Mouse (Mus musculus): ENCODE results near the gene Calm2. TPM values are rescaled to one million over a fixed set of nuclear protein-coding genes. Genes with fewer than 3 reads are reported as not detected.

The Calm2 gene
- total RNA-seq, 4 experiments from 2014 or later: 1,941 to 2,151 (median 2,040) TPM

- peak; percentile 60 to 70 for DNase-seq (ENCODE audit: low spot score in 2 of 2)
Observed at GRCm38 (mm10) chr17:87459750-87460668, 13.3 kb upstream of the Calm2 start.

GRCm38 (mm10) chr17:87458911-87459749, 12.4 kb upstream of the Calm2 start:
- DNase-seq (ENCODE audit: low spot score in 2 of 2): no peak

GRCm38 (mm10) chr17:87457961-87458360, 11.2 kb upstream of the Calm2 start:
- DNase-seq (ENCODE audit: low spot score in 2 of 2): no peak

DNA sequence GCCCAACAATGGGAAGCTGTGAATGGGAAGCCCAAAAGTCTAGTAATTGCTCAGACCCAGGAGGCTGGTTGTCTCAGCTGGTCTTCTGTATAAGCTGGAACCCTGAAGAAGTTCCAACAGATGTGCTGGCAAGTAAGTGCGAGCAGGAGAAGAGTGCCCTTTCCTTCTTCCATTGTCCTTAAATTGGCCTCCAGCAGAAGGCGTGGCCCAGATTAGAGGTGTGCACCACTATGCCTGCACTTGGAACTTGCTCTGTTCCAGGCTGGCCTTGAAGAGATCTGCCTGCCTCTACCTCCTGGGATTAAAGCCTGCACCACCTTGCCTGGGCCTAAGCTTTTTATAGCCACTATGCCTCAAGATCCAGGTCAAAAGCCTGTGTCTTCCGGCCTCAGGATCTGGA, 7.4 kb upstream of the Calm2 start:
- no peak for DNase-seq (ENCODE audit: low spot score in 2 of 2)

DNA sequence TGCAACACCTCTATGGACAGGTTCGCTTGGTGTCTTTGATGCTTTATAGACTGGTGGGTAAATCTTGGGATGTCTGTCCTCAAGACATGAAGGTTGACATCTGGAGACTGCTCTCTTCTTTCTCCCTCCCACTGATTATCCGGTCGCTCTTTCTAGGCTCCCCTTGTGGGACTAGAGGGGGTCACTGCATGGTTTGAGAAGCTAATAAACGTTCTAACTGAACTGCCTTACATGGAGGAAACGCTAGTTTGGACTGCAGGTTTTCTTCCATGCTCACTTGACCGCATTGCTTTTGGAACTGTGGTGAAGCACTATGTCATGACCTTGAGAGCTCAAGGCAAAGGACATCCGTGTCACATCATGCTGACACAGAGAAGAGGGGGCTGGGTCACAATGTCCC, 6.6 kb upstream of the Calm2 start:
- no peak for DNase-seq (ENCODE audit: low spot score in 2 of 2)

DNA sequence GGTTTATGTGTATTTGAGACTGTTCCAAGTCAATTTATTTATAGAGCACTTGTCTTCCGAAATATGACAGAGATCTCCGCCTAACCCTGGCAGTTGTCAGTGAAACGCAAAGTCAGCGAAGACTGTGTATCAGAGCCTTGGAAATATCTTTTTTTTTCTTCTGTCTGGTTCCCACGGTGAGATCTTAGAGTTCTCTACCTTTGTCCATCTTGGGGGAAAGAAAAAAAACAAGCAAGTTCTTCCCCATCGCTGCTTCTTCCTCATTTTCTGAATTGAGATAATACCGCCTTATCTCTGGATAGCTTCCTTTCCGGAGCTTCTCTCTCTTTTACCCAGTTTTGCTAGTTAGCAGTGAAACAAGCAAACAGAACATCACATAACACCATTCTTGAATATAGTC, 2.1 kb upstream of the Calm2 start:
- no peak for DNase-seq (ENCODE audit: low spot score in 2 of 2)

GRCm38 (mm10) chr17:87448339-87448738, 1.6 kb upstream of the Calm2 start:
- DNase-seq (ENCODE audit: low spot score in 2 of 2): no peak

DNA sequence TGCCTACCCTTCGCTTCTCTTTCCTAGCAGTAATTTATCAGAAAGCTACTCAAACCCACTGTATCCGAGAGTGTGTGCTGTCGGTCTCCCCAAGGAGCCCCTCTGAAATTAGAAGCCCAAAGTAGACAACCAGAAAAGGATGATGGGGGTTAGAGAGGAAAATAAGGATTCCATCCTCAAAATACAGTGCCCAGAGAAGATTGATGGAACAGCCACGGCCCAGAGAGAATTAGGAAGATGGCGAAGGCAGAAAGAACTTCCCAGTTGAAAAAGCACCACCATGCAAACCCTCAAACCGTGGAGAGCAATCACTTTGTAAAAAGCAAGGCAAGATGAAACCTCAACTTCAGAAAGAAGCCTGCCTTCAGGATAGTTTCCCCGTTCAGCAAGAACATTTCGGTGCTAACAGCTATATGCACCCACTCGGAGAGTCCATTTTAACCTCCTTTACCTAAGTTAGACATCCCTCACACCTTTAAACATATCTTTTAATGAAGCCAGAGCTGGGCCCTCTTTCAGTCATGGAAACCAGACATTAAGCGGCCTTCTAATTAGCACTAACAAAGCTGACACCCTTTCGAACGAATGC, 971 bp upstream of the Calm2 start:
- no peak for DNase-seq (ENCODE audit: low spot score in 2 of 2)

GRCm38 (mm10) chr17:87445917-87446766, 593 bp downstream of the Calm2 start:
- peak in 1 of 2 experiments; percentile 68 for DNase-seq (ENCODE audit: low spot score in 2 of 2)

- no peak for DNase-seq (ENCODE audit: low spot score in 2 of 2)
Observed at GRCm38 (mm10) chr17:87445337-87445916, 1.3 kb downstream of the Calm2 start.

- no peak for DNase-seq (ENCODE audit: low spot score in 2 of 2)
Observed at GRCm38 (mm10) chr17:87444763-87445162, 2.0 kb downstream of the Calm2 start.

- DNase-seq (ENCODE audit: low spot score in 2 of 2): no peak
Observed at GRCm38 (mm10) chr17:87441537-87441936, 5.2 kb downstream of the Calm2 start.

DNA sequence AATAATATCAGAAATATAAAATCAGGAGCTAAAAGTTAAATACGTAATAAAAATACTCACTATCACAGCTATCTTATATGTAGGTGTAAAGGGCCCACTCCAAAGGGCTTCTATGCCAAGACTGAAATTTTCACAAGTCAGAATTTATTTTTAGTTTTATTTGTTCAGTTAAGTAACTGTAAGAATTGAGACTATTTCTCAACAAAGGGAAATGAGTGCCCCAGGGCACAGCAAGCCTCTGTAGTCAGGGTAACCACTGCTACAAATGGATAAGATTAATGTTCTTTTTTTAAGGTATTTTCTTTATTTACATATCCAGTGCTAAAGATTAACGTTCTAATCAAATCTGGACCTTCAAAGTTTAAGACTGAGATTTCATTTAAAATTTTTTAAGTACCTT, 7.3 kb downstream of the Calm2 start:
- no peak for DNase-seq (ENCODE audit: low spot score in 2 of 2)

DNA sequence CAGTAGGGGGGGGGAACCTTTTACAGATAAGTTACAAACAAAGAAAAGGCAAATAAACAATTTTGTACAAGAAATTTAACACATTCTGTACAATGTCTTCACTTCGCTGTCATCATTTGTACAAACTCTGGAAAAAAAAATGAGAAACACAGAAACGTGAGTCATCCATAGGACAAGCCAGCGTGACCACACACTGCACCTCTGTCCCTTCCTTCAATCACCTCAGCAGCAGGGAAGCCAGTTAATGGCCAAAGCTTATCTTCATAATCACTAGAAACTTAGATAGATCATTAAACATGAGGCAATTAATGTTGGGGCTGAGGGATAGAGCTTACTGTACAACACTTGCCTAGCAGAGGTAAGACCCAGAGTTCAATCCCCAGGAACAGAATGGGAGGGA, 12.8 kb downstream of the Calm2 start:
- no peak for DNase-seq (ENCODE audit: low spot score in 2 of 2)

- DNase-seq (ENCODE audit: low spot score in 2 of 2): no peak
Observed at GRCm38 (mm10) chr17:87432743-87433142, 14.0 kb downstream of the Calm2 start.

GRCm38 (mm10) chr17:87432314-87432713, 14.4 kb downstream of the Calm2 start:
- no peak for DNase-seq (ENCODE audit: low spot score in 2 of 2)

DNA sequence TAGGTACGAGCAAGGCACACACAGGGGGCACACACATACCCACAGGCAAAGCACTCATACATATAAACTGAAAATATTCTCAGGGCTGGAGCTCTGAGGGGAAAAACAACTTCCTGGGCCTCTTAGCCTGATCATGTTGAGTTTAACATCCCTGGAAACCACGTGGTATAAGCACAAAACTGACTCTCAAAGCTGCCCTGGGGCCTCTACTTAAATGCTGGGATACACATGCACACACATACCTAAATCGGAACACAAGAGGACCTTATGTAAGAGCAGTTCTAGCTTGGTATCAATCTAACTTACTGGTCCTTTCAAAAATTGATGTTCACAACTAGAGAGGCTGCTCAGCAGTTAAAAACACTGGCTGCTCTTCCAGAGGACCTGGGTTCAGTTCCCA, 17.3 kb downstream of the Calm2 start:
- DNase-seq (ENCODE audit: low spot score in 2 of 2): no peak

- DNase-seq (ENCODE audit: low spot score in 2 of 2): no peak
Observed at GRCm38 (mm10) chr17:87427511-87427910, 19.2 kb downstream of the Calm2 start, which contains the start of gene Stpg4. TSS of gene Stpg4 (minus strand) at chr17:87427741.

GRCm38 (mm10) chr17:87418082-87418481, 28.7 kb downstream of the Calm2 start:
- no peak for DNase-seq (ENCODE audit: low spot score in 2 of 2)

DNA sequence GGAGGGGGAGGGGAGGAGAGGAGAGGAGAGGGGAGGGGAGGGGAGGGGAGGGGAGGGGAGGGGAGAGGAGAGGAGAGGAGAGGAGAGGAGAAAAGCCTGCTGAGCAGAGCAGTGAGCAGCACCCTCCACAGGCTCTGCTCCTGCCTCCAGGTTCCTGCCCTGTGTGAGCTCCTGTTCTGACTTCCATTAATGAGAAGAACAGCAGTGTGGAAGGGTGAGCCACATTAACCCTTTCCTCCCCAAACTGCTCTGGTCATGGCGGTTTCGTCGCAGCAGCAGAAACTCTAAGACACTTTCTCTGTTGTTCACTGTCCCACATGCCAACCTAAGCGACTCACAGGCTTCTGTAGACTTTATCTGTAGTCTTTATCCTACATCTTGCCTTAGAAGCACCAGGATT, 40.1 kb downstream of the Calm2 start:
- DNase-seq (ENCODE audit: low spot score in 2 of 2): no peak

DNA sequence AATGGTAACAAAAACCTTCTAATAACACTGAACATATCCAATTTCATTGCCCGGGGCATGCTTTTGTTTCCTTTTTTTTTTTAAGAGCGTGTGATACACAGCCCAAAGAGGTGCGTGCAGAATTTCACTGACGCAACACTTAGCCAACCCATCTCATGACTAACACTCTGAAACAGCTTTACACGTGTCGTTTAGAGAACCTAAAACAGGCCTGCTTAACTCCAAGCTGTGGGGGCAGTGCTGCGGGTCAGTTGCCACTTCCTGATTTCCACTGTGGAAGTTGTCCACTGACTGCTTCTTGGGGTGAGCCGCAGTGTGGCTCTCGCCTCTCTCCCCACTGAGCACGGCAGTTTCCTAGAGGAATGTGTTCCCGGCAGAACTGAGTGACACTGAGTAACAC, 41.2 kb downstream of the Calm2 start:
- no peak for DNase-seq (ENCODE audit: low spot score in 2 of 2)

All from layer of hippocampus, adult 8-10 months (tissue).